Mouse (Mus musculus): ENCODE measurements around the gene Pex10. TPM values are rescaled to one million over a fixed set of nuclear protein-coding genes. Genes with fewer than 3 reads are reported as not detected.

Gene Pex10
- 21.9 and 22.7 TPM in 2 replicates for polyA plus RNA-seq (2015; fragmentation: Nextera tagmentation; extraction: Ambion mirVana)

DNA sequence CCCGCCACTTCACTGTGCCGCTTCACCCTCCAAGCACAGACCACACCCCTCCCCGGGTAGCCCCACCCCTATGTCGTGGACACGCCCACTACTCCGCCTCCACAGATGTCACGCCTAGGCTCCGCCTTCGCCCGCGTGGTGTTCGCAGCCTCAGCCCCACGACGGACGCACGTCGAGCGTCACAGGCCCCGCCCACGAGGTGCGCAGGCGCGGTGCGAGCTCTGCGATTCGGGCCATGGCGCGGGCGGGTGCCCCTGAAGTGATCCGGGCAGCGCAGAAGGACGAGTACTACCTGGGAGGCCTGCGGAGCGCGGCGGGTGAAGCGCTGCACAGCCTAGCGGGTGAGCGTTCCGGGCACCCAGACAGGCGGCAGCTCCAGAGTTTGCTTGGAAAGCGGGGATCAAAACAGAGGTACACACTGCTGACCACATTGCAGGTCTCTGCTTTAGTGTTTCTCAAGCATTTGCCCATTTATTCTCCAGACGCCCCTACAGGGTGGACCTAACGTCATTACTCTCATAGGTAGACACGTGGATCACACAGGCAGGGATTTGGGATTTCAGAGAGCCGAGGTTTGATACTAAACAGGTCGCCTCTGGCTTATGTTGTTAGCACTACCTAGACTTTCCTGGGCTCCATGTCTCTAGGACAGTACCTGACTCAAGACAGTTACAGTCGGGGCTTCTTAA, at the start of gene Pex10:
Gene Pex10, plus strand, starts transcription at position 183 of the 689 bp plus-strand sequence.
- peak; percentile 92 for ATAC-seq (replicated peaks)
- Histone ChIP-seq H3K4me1 (peaks cover 19% of the 10 kb centered on the region), H3K27ac (peak within 1 kb of the TSS; percentile 71), H3K4me2 (peak within 1 kb of the TSS; percentile 84), H3K9me3 (no peaks in the 10 kb centered on the region), H3K4me3 (peak within 1 kb of the TSS; percentile 69), H3K9ac (peak within 1 kb of the TSS; percentile 75), H3K36me3 (replicated peaks) (peaks cover 30% of the 10 kb centered on the region), H3K27me3 (replicated peaks) (no peaks in the 10 kb centered on the region)
- WGBS, result under 1% methylated on average over 48 of the region's 48 CpGs

DNA sequence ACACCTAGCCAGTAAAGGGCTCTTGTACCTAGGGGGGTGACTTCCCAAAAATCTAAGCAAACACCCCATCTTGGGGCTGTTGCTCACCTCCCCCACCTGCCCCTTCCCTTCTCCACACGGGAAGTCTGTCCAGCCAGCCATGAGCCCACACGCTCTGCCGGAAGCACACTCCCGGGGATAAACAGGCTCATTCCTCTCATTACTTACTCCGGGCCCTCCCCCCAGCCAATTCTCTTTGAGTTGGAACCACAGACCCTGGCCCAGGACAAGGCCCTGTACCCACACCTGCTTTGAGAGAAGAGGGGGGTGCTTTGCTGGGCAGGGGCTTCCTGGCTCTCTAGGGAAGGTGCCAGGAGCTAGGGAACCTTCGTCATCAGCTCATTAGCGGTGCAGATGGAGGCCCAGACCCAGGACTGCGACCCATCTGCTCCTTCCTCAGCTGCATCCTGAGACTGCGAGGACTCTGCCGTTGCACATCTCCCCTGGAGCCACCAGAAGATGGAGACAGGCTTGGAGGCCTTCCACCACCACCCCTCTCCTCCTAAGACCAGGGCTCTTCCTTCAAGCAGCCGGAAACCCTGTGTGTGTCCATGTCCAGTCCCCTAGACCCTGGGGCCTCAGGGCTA, 49.5 kb upstream of the Pex10 start:
- Histone ChIP-seq H3K9me3 (no peaks in the 10 kb centered on the region), H3K27ac (no peak overlapping the region), H3K4me2 (no peak overlapping the region), H3K36me3 (replicated peaks) (no peaks in the 10 kb centered on the region), H3K4me3 (no peak overlapping the region), H3K27me3 (replicated peaks) (no peaks in the 10 kb centered on the region), H3K9ac (no peak overlapping the region), H3K4me1 (peaks cover 40% of the 10 kb centered on the region)
- ATAC-seq (replicated peaks), result no peak
- WGBS, result 64% methylated on average over 11 of the region's 11 CpGs

DNA sequence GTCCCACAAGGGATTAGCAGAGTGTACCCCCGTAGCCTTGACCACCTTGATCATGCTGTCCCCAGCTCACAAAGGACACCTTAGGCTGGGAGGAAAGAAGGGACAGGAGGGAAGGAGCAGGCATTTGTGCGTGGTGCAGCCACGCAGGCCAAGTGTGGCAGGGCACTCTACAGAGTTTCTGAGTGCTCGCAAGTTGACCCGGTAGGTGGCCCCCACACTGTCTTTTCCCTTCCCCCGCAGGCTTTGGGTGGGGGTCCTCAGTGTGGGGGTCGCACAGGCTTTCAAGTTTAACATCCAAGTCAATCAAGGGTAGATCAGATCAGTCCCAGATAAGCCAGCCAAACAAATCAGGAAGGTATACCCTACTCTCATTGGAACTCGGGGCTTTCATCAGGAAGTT, 48.8 kb upstream of the Pex10 start:
- no peak overlapping the region for H3K27ac ChIP-seq
- no peak overlapping the region for H3K4me3 ChIP-seq
- H3K4me1 ChIP-seq, result peaks cover 40% of the 10 kb centered on the region
- H3K36me3 ChIP-seq (replicated peaks), result no peaks in the 10 kb centered on the region
- no peak overlapping the region for H3K9ac ChIP-seq
- H3K4me2 ChIP-seq, result no peak overlapping the region
- WGBS, result 76% methylated on average over 8 of the region's 8 CpGs
- no peaks in the 10 kb centered on the region for H3K9me3 ChIP-seq
- H3K27me3 ChIP-seq (replicated peaks), result no peaks in the 10 kb centered on the region
- ATAC-seq (replicated peaks), result no peak

DNA sequence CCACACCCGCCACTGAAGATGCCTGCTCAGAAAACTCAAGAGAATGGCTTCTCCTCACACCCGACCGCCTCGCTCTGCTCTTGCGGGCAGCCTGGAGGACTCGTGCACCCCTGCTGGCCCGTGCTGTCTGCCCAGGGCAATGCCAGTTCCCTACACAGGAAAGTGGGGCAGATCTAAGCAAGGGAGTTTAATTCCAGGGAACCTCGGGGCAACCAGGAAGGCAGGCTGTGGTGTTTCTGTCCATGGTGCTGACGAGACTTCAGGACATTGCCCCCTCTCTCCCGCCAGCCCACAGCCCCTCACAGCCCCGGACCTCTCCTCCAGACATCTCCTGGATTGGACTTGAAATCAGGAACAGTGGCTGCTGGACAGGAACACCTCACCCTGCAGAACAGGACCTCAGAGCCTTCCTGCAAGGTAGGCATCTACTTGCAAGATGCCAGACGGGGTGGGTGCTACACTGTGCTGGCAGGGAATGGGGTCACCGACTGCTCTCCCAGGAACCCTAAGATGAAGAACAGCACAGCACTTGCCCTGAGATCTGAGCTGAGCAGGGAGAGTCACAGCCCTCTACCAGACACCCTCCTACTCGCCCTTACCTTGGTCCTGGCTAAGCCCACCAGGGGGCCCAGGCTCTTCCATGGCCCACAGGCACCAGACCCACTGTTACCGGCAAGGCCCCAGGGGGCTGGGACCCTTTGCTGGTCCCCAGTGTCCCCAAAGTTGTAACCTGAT, 48.0 kb upstream of the Pex10 start:
- H3K27ac ChIP-seq, result no peak overlapping the region
- H3K9ac ChIP-seq, result peak overlapping the region; percentile 15; the same call in 1 of the 2 replicates
- H3K36me3 ChIP-seq (replicated peaks), result no peaks in the 10 kb centered on the region

DNA sequence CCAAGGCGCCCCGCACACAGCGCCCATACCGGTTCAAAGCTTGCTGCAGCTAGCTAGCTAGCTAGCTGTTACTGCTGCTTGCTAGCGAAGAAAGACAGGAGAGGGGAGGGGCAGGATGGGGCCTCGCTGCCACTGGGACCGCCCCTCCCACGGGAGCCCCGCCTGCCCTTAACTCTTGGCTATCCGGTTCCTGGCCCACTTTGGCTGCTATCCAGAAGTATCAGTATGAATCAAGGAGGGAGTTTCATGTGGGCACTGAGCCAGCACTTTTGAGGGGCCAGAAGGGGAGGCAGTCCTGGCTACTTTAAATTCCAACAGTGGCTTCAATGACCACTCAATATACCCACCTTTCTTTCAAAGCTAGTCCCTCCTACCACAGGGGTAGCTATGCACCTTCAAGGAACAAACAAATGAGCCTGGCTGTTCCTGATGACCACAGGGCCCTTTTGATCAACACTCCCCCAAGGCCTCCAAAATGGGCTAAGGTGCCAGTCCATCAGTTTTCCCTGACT, 47.4 kb upstream of the Pex10 start:
- 0% methylated on average over 10 of the region's 10 CpGs for WGBS
- H3K36me3 ChIP-seq (replicated peaks), result no peaks in the 10 kb centered on the region

More for the DNA sequence above, 48.0 kb upstream of the Pex10 start:
- peak overlapping the region; percentile 7; the same call in 1 of the 2 replicates for H3K4me3 ChIP-seq
- 7% methylated on average over 15 of the region's 15 CpGs for WGBS
- peaks cover 44% of the 10 kb centered on the region for H3K4me1 ChIP-seq
- no peaks in the 10 kb centered on the region for H3K27me3 ChIP-seq (replicated peaks)
- peak overlapping the region; percentile 32 for H3K4me2 ChIP-seq
- peak; percentile 38; the same call in 1 of the 2 replicates for ATAC-seq (replicated peaks)
- no peaks in the 10 kb centered on the region for H3K9me3 ChIP-seq

DNA sequence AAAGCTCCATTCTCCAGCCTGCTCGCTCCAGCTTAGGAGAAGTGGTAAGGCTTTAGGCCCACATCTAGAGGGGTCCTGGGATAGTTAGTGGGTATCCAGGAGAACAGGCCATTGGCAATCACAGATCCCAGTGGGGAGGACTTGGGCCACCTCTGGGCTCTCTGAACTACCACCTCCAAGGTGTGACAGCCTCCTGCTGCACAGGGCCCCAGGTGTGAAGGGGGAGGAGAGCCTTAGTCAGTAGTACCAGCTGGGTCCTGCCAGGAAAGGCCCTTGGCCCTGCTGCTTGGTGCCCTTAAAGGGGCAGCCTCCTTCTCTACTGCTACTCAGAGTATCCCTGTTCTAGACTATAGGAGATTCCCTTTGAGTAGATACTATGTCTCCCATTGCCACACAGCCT, 46.7 kb upstream of the Pex10 start:
- Histone ChIP-seq H3K9me3 (no peaks in the 10 kb centered on the region), H3K4me2 (no peak overlapping the region), H3K36me3 (replicated peaks) (no peaks in the 10 kb centered on the region), H3K9ac (no peak overlapping the region), H3K27me3 (replicated peaks) (no peaks in the 10 kb centered on the region), H3K4me3 (no peak overlapping the region), H3K27ac (no peak overlapping the region), H3K4me1 (peaks cover 51% of the 10 kb centered on the region)
- ATAC-seq (replicated peaks), result no peak
- 87% methylated on average over 1 of the region's 1 CpGs for WGBS

More for the DNA sequence above, 47.4 kb upstream of the Pex10 start:
- Histone ChIP-seq H3K27ac (no peak overlapping the region), H3K27me3 (replicated peaks) (no peaks in the 10 kb centered on the region), H3K9me3 (no peaks in the 10 kb centered on the region), H3K4me1 (peaks cover 49% of the 10 kb centered on the region), H3K4me3 (peak overlapping the region; percentile 7; the same call in 1 of the 2 replicates), H3K9ac (peak overlapping the region; percentile 15; the same call in 1 of the 2 replicates), H3K4me2 (peak overlapping the region; percentile 32)
- peak; percentile 6; the same call in 1 of the 2 replicates for ATAC-seq (replicated peaks)

DNA sequence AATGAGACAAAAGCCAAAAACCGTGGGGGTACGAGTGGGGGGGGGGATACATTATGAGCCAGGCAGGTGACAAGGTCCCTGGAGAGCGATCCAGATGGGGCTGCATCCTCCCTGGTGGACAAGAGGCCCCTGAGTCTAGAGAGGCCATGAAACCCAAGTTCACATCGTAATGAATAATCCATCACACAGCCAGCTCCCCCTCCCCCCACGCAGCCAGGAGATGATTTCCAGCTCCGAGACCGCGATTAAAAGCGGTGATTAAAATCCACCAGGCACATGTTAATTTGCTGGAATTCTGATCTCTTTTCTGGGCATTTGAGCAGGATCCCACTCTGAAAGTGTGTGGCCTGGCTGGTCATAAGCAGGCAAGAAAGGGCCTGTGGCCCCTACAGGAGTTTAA, 46.0 kb upstream of the Pex10 start:
- H3K27me3 ChIP-seq (replicated peaks), result no peaks in the 10 kb centered on the region
- H3K9me3 ChIP-seq, result no peaks in the 10 kb centered on the region
- H3K4me2 ChIP-seq, result no peak overlapping the region
- no peaks in the 10 kb centered on the region for H3K36me3 ChIP-seq (replicated peaks)
- no peak overlapping the region for H3K27ac ChIP-seq
- H3K9ac ChIP-seq, result no peak overlapping the region
- H3K4me1 ChIP-seq, result peaks cover 51% of the 10 kb centered on the region
- ATAC-seq (replicated peaks), result no peak
- 40% methylated on average over 9 of the region's 9 CpGs for WGBS
- H3K4me3 ChIP-seq, result no peak overlapping the region

DNA sequence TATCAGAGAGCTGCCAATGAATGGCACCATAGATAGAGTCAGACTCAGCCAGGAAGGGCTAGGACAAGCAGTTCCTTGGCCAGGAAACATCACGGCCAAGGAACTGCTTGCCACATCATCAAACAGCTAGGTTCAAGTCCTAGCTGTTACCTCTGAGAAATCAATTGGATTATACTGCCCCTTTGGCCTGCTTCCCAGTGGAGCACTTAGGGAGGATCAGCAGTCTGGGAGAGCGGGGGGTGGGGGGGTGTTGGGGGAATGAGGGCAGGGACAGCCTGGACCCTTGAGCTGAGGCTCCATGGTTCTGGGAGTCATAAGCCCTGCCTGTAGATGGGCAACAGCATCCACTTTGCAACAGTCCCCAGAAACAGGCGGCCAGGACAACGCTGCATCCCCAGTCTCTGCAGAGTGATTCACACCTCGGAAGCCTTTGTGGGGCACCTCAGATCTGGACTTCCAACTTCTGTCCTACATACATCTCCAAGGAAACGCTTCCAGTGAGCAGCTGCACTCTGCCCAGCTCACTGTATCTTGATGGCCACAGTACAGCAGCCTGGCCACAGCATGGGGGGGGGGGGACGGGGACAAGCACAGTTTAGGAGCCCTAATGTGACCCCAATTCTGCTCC, 44.5 kb upstream of the Pex10 start:
- ATAC-seq (replicated peaks), result no peak
- Histone ChIP-seq H3K4me3 (no peak overlapping the region), H3K9me3 (no peaks in the 10 kb centered on the region), H3K4me1 (peaks cover 47% of the 10 kb centered on the region), H3K36me3 (replicated peaks) (no peaks in the 10 kb centered on the region), H3K27me3 (replicated peaks) (no peaks in the 10 kb centered on the region), H3K27ac (no peak overlapping the region), H3K9ac (no peak overlapping the region), H3K4me2 (no peak overlapping the region)
- WGBS, result 64% methylated on average over 7 of the region's 7 CpGs

DNA sequence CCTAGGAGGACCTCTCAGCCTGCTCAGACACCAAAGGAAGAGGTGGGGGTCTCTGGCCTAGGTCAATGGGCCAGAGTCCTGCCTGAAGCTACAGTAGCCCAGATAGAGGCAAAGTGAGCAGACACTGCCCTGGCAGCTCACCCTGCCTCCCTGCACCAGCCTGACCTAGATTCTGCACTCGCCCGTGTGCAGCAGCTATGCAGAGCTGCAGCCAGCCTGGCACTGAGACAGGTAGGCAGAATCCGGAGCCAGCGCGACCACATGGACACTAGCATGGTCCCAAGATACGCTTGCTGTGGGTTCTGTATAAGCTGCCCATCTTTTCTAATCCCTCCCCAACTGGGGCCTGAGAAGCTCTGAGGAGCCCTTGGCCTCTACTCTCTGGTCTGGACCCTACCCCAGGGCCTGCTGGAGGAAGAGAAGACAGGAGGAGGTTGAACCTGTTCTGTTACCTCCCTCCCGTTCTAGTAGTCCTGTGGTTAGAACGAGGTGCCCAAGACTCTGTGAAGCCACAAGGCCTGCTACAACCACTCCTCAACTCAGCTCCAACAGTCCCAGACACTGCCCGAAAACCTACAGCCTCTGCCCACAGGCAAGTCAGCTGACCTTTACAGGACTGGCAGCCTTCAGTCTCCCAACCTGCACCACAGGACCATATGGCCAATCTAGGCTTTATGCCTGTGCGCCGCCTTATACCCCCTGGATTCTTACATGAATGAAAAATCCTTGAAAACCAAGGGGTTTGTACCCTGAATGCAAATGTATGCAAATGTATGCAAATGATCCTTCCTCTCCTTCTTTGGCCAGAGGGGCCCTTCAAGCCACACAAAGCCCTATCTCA, 42.4 kb upstream of the Pex10 start:
- peaks cover 35% of the 10 kb centered on the region for H3K4me1 ChIP-seq
- no peaks in the 10 kb centered on the region for H3K9me3 ChIP-seq
- no peaks in the 10 kb centered on the region for H3K36me3 ChIP-seq (replicated peaks)
- H3K27ac ChIP-seq, result peak overlapping the region; percentile 53
- no peak overlapping the region for H3K4me3 ChIP-seq
- H3K9ac ChIP-seq, result no peak overlapping the region
- no peak overlapping the region for H3K4me2 ChIP-seq
- ATAC-seq (replicated peaks), result peak; percentile 35; the same call in 1 of the 2 replicates
- WGBS, result 69% methylated on average over 11 of the region's 11 CpGs
- no peaks in the 10 kb centered on the region for H3K27me3 ChIP-seq (replicated peaks)

DNA sequence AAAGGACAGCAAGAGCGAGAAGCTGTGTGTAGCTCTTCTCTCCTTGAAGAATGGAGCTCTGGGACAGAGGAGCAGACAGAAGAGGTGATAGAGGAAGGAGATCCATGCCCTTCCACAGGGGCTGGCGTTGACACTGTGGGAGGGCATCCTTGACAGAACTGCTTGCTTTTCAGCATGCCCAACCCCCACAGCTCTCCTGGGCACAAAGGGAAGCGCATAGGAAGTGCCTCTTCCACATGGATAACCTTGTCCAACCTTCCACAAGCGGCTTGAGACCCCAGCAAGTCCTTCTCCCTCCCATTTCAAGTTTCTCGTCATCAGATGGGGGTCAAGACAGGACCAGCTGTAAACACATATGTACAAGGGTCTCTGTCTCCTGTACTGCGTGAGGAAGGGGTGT, 33.7 kb upstream of the Pex10 start:
- Histone ChIP-seq H3K4me3 (no peak overlapping the region), H3K9me3 (no peaks in the 10 kb centered on the region), H3K36me3 (replicated peaks) (no peaks in the 10 kb centered on the region), H3K27me3 (replicated peaks) (no peaks in the 10 kb centered on the region; the same call in 1 of the 2 replicates), H3K4me2 (no peak overlapping the region), H3K27ac (no peak overlapping the region), H3K4me1 (peaks cover 27% of the 10 kb centered on the region), H3K9ac (no peak overlapping the region)
- ATAC-seq (replicated peaks), result no peak
- 36% methylated on average over 6 of the region's 6 CpGs for WGBS

DNA sequence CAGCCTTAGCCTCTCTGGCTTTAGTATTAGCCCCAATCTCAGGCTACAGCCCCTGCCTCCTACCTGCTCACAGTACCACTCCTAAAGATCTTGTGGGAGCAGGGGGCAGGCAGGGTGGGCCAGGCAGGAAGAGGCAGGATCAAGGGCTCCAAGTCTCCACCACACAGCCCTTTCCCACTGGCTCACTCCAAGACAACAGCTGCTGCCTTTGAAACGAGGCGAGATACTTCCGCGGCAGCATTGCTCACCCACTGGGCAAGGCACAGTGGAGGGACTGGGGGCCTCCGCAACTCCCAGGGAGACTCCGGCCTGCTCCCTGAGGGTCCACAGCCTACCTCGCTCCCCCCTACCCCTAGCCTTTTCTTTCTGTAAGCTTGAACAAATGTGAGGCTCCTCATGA, 32.6 kb upstream of the Pex10 start:
- ATAC-seq (replicated peaks), result no peak
- Histone ChIP-seq H3K27me3 (replicated peaks) (no peaks in the 10 kb centered on the region; the same call in 1 of the 2 replicates), H3K9ac (no peak overlapping the region), H3K4me1 (peaks cover 27% of the 10 kb centered on the region), H3K9me3 (no peaks in the 10 kb centered on the region), H3K36me3 (replicated peaks) (no peaks in the 10 kb centered on the region), H3K27ac (no peak overlapping the region), H3K4me2 (no peak overlapping the region), H3K4me3 (no peak overlapping the region)
- 23% methylated on average over 7 of the region's 7 CpGs for WGBS

Data from midbrain, embryonic 15.5 days (tissue).